Mouse (Mus musculus) neural tube, embryonic 12.5 days (tissue): Measurements from ENCODE around the gene Ccdc30. TPM values are rescaled to one million over a fixed set of nuclear protein-coding genes. Genes with fewer than 3 reads are reported as not detected.
A peak's percentile ranks its signal among the peaks of the same experiment; 100 is the strongest.

Source experiments
- ATAC-seq: fragments of 200-750 bp; cut with Nextera tagmentation; 2 replicates; pipeline ENCODE4 v1.8.0; 2017; ENCODE audit warnings: low read depth, mild to moderate bottlenecking, moderate TSS enrichment, moderate library complexity; ENCODE audit not compliant: low FRiP score
- H3K27ac ChIP-seq: fragments of 300-500 bp; sonication (generic); 2 replicates; pipeline ENCODE4 v1.5.1; 2016
- H3K27me3 ChIP-seq: fragments of 300-500 bp; sonication (generic); replicated peaks from 2 replicates; pipeline ENCODE4 v1.6.1; 2016; ENCODE audit warnings: mild to moderate bottlenecking
- H3K36me3 ChIP-seq: fragments of 300-500 bp; sonication (generic); 2 replicates; pipeline ENCODE4 v1.6.1; 2016; ENCODE audit warnings: mild to moderate bottlenecking
- H3K4me1 ChIP-seq: fragments of 300-500 bp; sonication (generic); 2 replicates; pipeline ENCODE4 v1.6.1; 2016
- H3K4me2 ChIP-seq: fragments of 300-500 bp; sonication (generic); replicated peaks from 2 replicates; pipeline ENCODE4 v1.6.1; 2016; ENCODE audit warnings: mild to moderate bottlenecking
- H3K4me3 ChIP-seq: fragments of 300-500 bp; sonication (generic); 2 replicates; pipeline ENCODE4 v1.5.1; 2016
- H3K9ac ChIP-seq: fragments of 300-500 bp; sonication (generic); 2 replicates; pipeline ENCODE4 v1.6.1; 2016; ENCODE audit warnings: mild to moderate bottlenecking
- H3K9me3 ChIP-seq: fragments of 300-500 bp; sonication (generic); 2 replicates; pipeline ENCODE4 v1.6.1; 2016; ENCODE audit warnings: mild to moderate bottlenecking
- WGBS: fragments of 180-500 bp; shearing (Covaris S2); methylation state at CpG from one replicate; pipeline ENCODE4 v1.1.7; 2016; 5-methylcytosine and 5-hydroxymethylcytosine counted together
- polyA plus RNA-seq: library from polyadenylated mRNA; unstranded; fragments of >200 nt; fragmentation: Nextera tagmentation; extraction: Ambion mirVana; gene quantifications from 2 replicates; pipeline ENCODE4 v1.2.1, GENCODE M21; 2016

The Ccdc30 gene
- polyA plus RNA-seq, 1 experiment from 2014 or later: 15.1 TPM

GRCm38 (mm10) chr4:119345508-119345907 is 69.8 kb downstream of the Ccdc30 start:
- H3K27me3 ChIP-seq: no peaks in the 10 kb centered on the region
- H3K4me2 ChIP-seq: no peak overlapping the region
- no peaks in the 10 kb centered on the region for H3K4me1 ChIP-seq
- WGBS: 97% methylated on average over 6 of the region's 6 CpGs
- H3K27ac ChIP-seq: no peak overlapping the region
- H3K4me3 ChIP-seq: no peak overlapping the region
- no peak overlapping the region for H3K9ac ChIP-seq
- no peaks in the 10 kb centered on the region for H3K9me3 ChIP-seq
- ATAC-seq: no peak
- no peaks in the 10 kb centered on the region; the same call in 1 of the 2 replicates for H3K36me3 ChIP-seq

GRCm38 (mm10) chr4:119338861-119339361 is 76.4 kb downstream of the Ccdc30 start:
- H3K27ac ChIP-seq: no peak overlapping the region
- 4% methylated on average over 10 of the region's 10 CpGs for WGBS
- no peak overlapping the region for H3K4me3 ChIP-seq
- H3K9me3 ChIP-seq: no peaks in the 10 kb centered on the region
- peak; percentile 95 for ATAC-seq
- peak overlapping the region; percentile 24 for H3K4me2 ChIP-seq
- no peaks in the 10 kb centered on the region for H3K27me3 ChIP-seq
- 0 out of 2 replicates have a peak overlapping the region, but pooled peaks have one; percentile 1 for H3K9ac ChIP-seq
- H3K36me3 ChIP-seq: no peaks in the 10 kb centered on the region
- H3K4me1 ChIP-seq: no peaks in the 10 kb centered on the region

GRCm38 (mm10) chr4:119338422-119338821 is 76.9 kb downstream of the Ccdc30 start:
- Histone ChIP-seq H3K4me3 (no peak overlapping the region), H3K36me3 (no peaks in the 10 kb centered on the region), H3K27ac (no peak overlapping the region), H3K4me2 (peak overlapping the region; percentile 24), H3K4me1 (no peaks in the 10 kb centered on the region), H3K9ac (0 out of 2 replicates have a peak overlapping the region, but pooled peaks have one; percentile 1), H3K27me3 (no peaks in the 10 kb centered on the region), H3K9me3 (no peaks in the 10 kb centered on the region)
- 62% methylated on average over 4 of the region's 4 CpGs for WGBS
- peak; percentile 88 for ATAC-seq

- Histone ChIP-seq H3K9ac (no peak overlapping the region), H3K27me3 (no peaks in the 10 kb centered on the region), H3K4me1 (no peaks in the 10 kb centered on the region), H3K9me3 (no peaks in the 10 kb centered on the region), H3K4me2 (no peak overlapping the region), H3K4me3 (no peak overlapping the region), H3K27ac (no peak overlapping the region), H3K36me3 (no peaks in the 10 kb centered on the region)
- ATAC-seq: no peak
- WGBS: 90% methylated on average over 6 of the region's 6 CpGs
These were observed 81.8 kb downstream of the Ccdc30 start for GRCm38 (mm10) chr4:119333487-119333886.

GRCm38 (mm10) chr4:119320896-119321550 is 94.3 kb downstream of the Ccdc30 start:
- H3K9ac ChIP-seq: peak overlapping the region; percentile 61
- peak overlapping the region; percentile 95 for H3K4me2 ChIP-seq
- no peak overlapping the region for H3K27ac ChIP-seq
- 29% methylated on average over 10 of the region's 10 CpGs for WGBS
- peak overlapping the region; percentile 84 for H3K4me3 ChIP-seq
- peaks cover 4% of the 10 kb centered on the region; the same call in 1 of the 2 replicates for H3K27me3 ChIP-seq
- peaks cover 11% of the 10 kb centered on the region for H3K4me1 ChIP-seq
- peaks cover 20% of the 10 kb centered on the region for H3K36me3 ChIP-seq
- peak; percentile 75 for ATAC-seq
- no peaks in the 10 kb centered on the region for H3K9me3 ChIP-seq

GRCm38 (mm10) chr4:119320131-119320830 is 95.0 kb downstream of the Ccdc30 start, which contains the start of gene Ppih:
Gene Ppih (minus strand): TSS chr4:119320546.
- Histone ChIP-seq H3K4me3 (peak within 1 kb of the TSS; percentile 84), H3K4me1 (peaks cover 11% of the 10 kb centered on the region), H3K4me2 (peak within 1 kb of the TSS; percentile 95), H3K27me3 (peaks cover 4% of the 10 kb centered on the region; the same call in 1 of the 2 replicates), H3K27ac (0 out of 2 replicates have a peak within 1 kb of the TSS, but pooled peaks have one; percentile 42), H3K9ac (peak within 1 kb of the TSS; percentile 61), H3K36me3 (peaks cover 28% of the 10 kb centered on the region), H3K9me3 (no peaks in the 10 kb centered on the region)
- under 1% methylated on average over 44 of the region's 44 CpGs for WGBS
- ATAC-seq: peak; percentile 97

GRCm38 (mm10) chr4:119313756-119314155 is 101.6 kb downstream of the Ccdc30 start:
- peaks cover 80% of the 10 kb centered on the region for H3K36me3 ChIP-seq
- H3K4me2 ChIP-seq: no peak overlapping the region
- WGBS: 92% methylated on average over 1 of the region's 1 CpGs
- H3K9me3 ChIP-seq: no peaks in the 10 kb centered on the region
- no peak overlapping the region for H3K9ac ChIP-seq
- H3K27me3 ChIP-seq: no peaks in the 10 kb centered on the region
- H3K27ac ChIP-seq: no peak overlapping the region
- no peaks in the 10 kb centered on the region for H3K4me1 ChIP-seq
- ATAC-seq: no peak
- H3K4me3 ChIP-seq: no peak overlapping the region

- no peak overlapping the region for H3K4me3 ChIP-seq
- no peak overlapping the region for H3K27ac ChIP-seq
- no peak for ATAC-seq
- H3K9me3 ChIP-seq: no peaks in the 10 kb centered on the region
- no peak overlapping the region for H3K9ac ChIP-seq
- H3K27me3 ChIP-seq: no peaks in the 10 kb centered on the region
- 51% methylated on average over 5 of the region's 5 CpGs for WGBS
- no peaks in the 10 kb centered on the region for H3K4me1 ChIP-seq
- peaks cover 29% of the 10 kb centered on the region for H3K36me3 ChIP-seq
- H3K4me2 ChIP-seq: no peak overlapping the region
These were observed 109.9 kb downstream of the Ccdc30 start for GRCm38 (mm10) chr4:119305418-119305817.

- no peak overlapping the region for H3K4me3 ChIP-seq
- H3K36me3 ChIP-seq: peaks cover 14% of the 10 kb centered on the region
- no peak overlapping the region for H3K4me2 ChIP-seq
- no peak overlapping the region for H3K27ac ChIP-seq
- WGBS: 92% methylated on average over 8 of the region's 8 CpGs
- no peaks in the 10 kb centered on the region for H3K9me3 ChIP-seq
- ATAC-seq: no peak
- H3K27me3 ChIP-seq: no peaks in the 10 kb centered on the region
- H3K4me1 ChIP-seq: no peaks in the 10 kb centered on the region
- H3K9ac ChIP-seq: no peak overlapping the region
These were observed 112.0 kb downstream of the Ccdc30 start for GRCm38 (mm10) chr4:119303291-119303690.

GRCm38 (mm10) chr4:119301777-119302176 is 113.5 kb downstream of the Ccdc30 start:
- H3K36me3 ChIP-seq: peaks cover 1% of the 10 kb centered on the region; the same call in 1 of the 2 replicates
- no peak overlapping the region for H3K4me2 ChIP-seq
- H3K9me3 ChIP-seq: no peaks in the 10 kb centered on the region
- no peak for ATAC-seq
- no peak overlapping the region for H3K27ac ChIP-seq
- H3K9ac ChIP-seq: no peak overlapping the region
- no peaks in the 10 kb centered on the region for H3K4me1 ChIP-seq
- WGBS: 82% methylated on average over 3 of the region's 3 CpGs
- no peak overlapping the region for H3K4me3 ChIP-seq
- H3K27me3 ChIP-seq: no peaks in the 10 kb centered on the region

GRCm38 (mm10) chr4:119300761-119301160 is 114.6 kb downstream of the Ccdc30 start:
- H3K4me3 ChIP-seq: no peak overlapping the region
- no peak for ATAC-seq
- H3K27ac ChIP-seq: no peak overlapping the region
- WGBS: 93% methylated on average over 3 of the region's 3 CpGs
- H3K9ac ChIP-seq: no peak overlapping the region
- no peaks in the 10 kb centered on the region for H3K36me3 ChIP-seq
- 0 out of 2 replicates have a peak, but pooled peaks cover under 1% of the 10 kb centered on the region for H3K4me1 ChIP-seq
- H3K9me3 ChIP-seq: no peaks in the 10 kb centered on the region
- H3K4me2 ChIP-seq: no peak overlapping the region
- H3K27me3 ChIP-seq: no peaks in the 10 kb centered on the region

- Histone ChIP-seq H3K36me3 (no peaks in the 10 kb centered on the region), H3K4me3 (no peak overlapping the region), H3K27me3 (no peaks in the 10 kb centered on the region), H3K27ac (no peak overlapping the region), H3K9me3 (no peaks in the 10 kb centered on the region), H3K4me2 (no peak overlapping the region), H3K9ac (no peak overlapping the region), H3K4me1 (peaks cover 13% of the 10 kb centered on the region)
- 79% methylated on average over 2 of the region's 2 CpGs for WGBS
- ATAC-seq: no peak
These were observed 118.0 kb downstream of the Ccdc30 start for GRCm38 (mm10) chr4:119297361-119297760.
